Mouse (Mus musculus): Measurements from ENCODE around the gene Kpna3. TPM values are rescaled to one million over a fixed set of nuclear protein-coding genes. Genes with fewer than 3 reads are reported as not detected.

The Kpna3 gene
- total and polyA plus RNA-seq, 2 experiments = 5.1 to 24.7 TPM

DNA sequence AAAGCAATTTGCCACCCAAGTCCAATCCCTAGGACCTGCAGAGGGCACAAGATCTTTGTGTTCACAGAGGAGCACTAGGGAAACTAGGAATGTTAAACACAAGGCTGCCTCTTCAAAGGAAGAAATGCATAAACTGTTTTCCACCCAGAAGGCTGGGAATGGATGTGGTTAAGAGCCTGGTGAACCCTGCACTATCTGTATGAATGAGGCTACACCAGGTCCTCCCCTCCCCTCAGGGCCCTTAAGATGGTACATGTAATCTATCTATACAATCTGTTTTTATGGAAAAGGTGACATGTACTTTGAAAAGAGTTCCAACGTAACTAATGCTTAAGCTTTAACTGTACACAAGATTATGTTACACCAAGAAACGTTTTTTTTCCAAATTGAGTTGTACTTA, 29.7 kb downstream of the Kpna3 start:
- Histone ChIP-seq H3K79me2 (ENCODE audit: control insufficient read depth, insufficient read depth, low read length) (no peaks in the 10 kb centered on the region; the same call in 1 of the 2 replicates), H3K9ac (ENCODE audit: low read depth, low read length) (no peak overlapping the region), H3K27me3 (ENCODE audit: control insufficient read depth, insufficient read depth, low read length) (no peaks in the 10 kb centered on the region), H3K36me3 (ENCODE audit: control insufficient read depth, insufficient read depth, low read length) (no peaks in the 10 kb centered on the region), H3K27ac (replicated peaks; ENCODE audit: insufficient read depth, low read depth, low read length) (no peak overlapping the region), H3K4me1 (ENCODE audit: control insufficient read depth, insufficient read depth, low read length) (peaks cover 2% of the 10 kb centered on the region), H3K4me3 (ENCODE audit: insufficient read depth, low read depth, low read length) (no peak overlapping the region)
- WGBS = 74% methylated on average over 2 of the region's 2 CpGs
- DNase-seq (ENCODE audit: extremely low read depth, low read depth, low spot score) = no peak
- no peak for TF ChIP-seq POLR2A (IDR thresholded peaks at IDR 0.05; ENCODE audit: extremely low read depth, insufficient read depth, low read length)
- no peak for TF ChIP-seq CTCF (IDR thresholded peaks at IDR 0.05; ENCODE audit: low read depth, low read length)

- TF ChIP-seq POLR2A (IDR thresholded peaks at IDR 0.05; ENCODE audit: extremely low read depth, insufficient read depth, low read length) (no peak), CTCF (IDR thresholded peaks at IDR 0.05; ENCODE audit: low read depth, low read length) (no peak)
- Histone ChIP-seq H3K4me1 (ENCODE audit: control insufficient read depth, insufficient read depth, low read length) (no peaks in the 10 kb centered on the region; the same call in 1 of the 2 replicates), H3K4me3 (ENCODE audit: insufficient read depth, low read depth, low read length) (no peak overlapping the region), H3K9ac (ENCODE audit: low read depth, low read length) (no peak overlapping the region), H3K79me2 (ENCODE audit: control insufficient read depth, insufficient read depth, low read length) (no peaks in the 10 kb centered on the region; the same call in 1 of the 2 replicates), H3K36me3 (ENCODE audit: control insufficient read depth, insufficient read depth, low read length) (peaks cover 2% of the 10 kb centered on the region; the same call in 1 of the 2 replicates), H3K27me3 (ENCODE audit: control insufficient read depth, insufficient read depth, low read length) (no peaks in the 10 kb centered on the region), H3K27ac (replicated peaks; ENCODE audit: insufficient read depth, low read depth, low read length) (no peak overlapping the region)
- no peak for DNase-seq (ENCODE audit: extremely low read depth, low read depth, low spot score)
- 97% methylated on average over 3 of the region's 3 CpGs for WGBS
Measured at GRCm38 (mm10) chr14:61407055-61407454, 32.6 kb downstream of the Kpna3 start.

- peaks cover 8% of the 10 kb centered on the region for H3K36me3 ChIP-seq (ENCODE audit: control insufficient read depth, insufficient read depth, low read length)
- H3K27me3 ChIP-seq (ENCODE audit: control insufficient read depth, insufficient read depth, low read length) = no peaks in the 10 kb centered on the region
- no peak overlapping the region for H3K27ac ChIP-seq (replicated peaks; ENCODE audit: insufficient read depth, low read depth, low read length)
- DNase-seq (ENCODE audit: extremely low read depth, low read depth, low spot score) = no peak
- H3K9ac ChIP-seq (ENCODE audit: low read depth, low read length) = no peak overlapping the region
- no peaks in the 10 kb centered on the region; the same call in 1 of the 2 replicates for H3K4me1 ChIP-seq (ENCODE audit: control insufficient read depth, insufficient read depth, low read length)
- no peaks in the 10 kb centered on the region; the same call in 1 of the 2 replicates for H3K79me2 ChIP-seq (ENCODE audit: control insufficient read depth, insufficient read depth, low read length)
- TF ChIP-seq CTCF (IDR thresholded peaks at IDR 0.05; ENCODE audit: low read depth, low read length) (no peak), POLR2A (IDR thresholded peaks at IDR 0.05; ENCODE audit: extremely low read depth, insufficient read depth, low read length) (no peak)
- no peak overlapping the region for H3K4me3 ChIP-seq (ENCODE audit: insufficient read depth, low read depth, low read length)
Measured at GRCm38 (mm10) chr14:61405761-61406160, 33.9 kb downstream of the Kpna3 start.

DNA sequence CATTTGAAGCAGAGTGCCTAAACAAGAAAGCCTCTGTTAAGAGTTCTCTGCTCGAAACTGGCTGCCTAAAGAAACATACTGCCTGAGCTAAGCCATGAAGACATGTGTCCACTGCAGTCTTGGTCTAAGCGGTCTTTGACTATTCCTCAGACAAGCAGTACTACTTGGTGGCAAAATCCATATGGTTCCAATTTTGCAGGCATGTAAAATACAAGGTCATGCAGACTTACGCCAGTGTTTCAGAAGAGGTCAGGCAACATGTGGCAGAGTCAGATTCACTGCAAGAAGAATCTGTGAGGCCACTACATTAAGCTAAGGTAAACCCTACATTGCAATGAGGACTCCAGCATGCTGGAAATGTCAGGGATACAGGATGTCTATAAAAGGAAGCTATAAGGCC, 34.7 kb downstream of the Kpna3 start:
- Histone ChIP-seq H3K79me2 (ENCODE audit: control insufficient read depth, insufficient read depth, low read length) (no peaks in the 10 kb centered on the region; the same call in 1 of the 2 replicates), H3K9ac (ENCODE audit: low read depth, low read length) (no peak overlapping the region), H3K4me3 (ENCODE audit: insufficient read depth, low read depth, low read length) (no peak overlapping the region), H3K27me3 (ENCODE audit: control insufficient read depth, insufficient read depth, low read length) (no peaks in the 10 kb centered on the region), H3K27ac (replicated peaks; ENCODE audit: insufficient read depth, low read depth, low read length) (no peak overlapping the region), H3K4me1 (ENCODE audit: control insufficient read depth, insufficient read depth, low read length) (no peaks in the 10 kb centered on the region; the same call in 1 of the 2 replicates), H3K36me3 (ENCODE audit: control insufficient read depth, insufficient read depth, low read length) (peaks cover 11% of the 10 kb centered on the region)
- TF ChIP-seq POLR2A (IDR thresholded peaks at IDR 0.05; ENCODE audit: extremely low read depth, insufficient read depth, low read length) (no peak), CTCF (IDR thresholded peaks at IDR 0.05; ENCODE audit: low read depth, low read length) (no peak)
- DNase-seq (ENCODE audit: extremely low read depth, low read depth, low spot score) = no peak
- WGBS = 98% methylated on average over 3 of the region's 3 CpGs

DNA sequence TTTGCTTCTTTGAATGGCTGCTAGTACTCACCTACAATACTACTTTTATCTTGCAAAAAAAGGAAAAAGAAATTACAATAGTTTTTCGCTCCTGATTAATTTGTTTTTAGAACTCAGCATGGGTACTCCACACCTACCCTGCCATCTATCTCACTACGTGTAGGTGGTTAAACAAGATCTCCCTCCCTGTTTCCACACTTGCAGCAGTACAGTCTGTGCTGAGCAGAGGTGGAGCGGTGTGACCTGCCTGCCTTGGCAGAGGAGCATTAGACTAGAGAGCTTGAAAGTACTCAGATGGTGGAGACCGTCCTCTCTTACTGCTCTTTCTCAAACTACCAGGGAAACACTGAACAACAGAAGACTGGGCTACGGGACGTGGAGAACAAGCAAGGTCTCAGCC, 44.9 kb downstream of the Kpna3 start:
- WGBS = 92% methylated on average over 6 of the region's 6 CpGs
- no peak for TF ChIP-seq CTCF (IDR thresholded peaks at IDR 0.05; ENCODE audit: low read depth, low read length)
- TF ChIP-seq POLR2A (IDR thresholded peaks at IDR 0.05; ENCODE audit: extremely low read depth, insufficient read depth, low read length) = no peak
- Histone ChIP-seq H3K9ac (ENCODE audit: low read depth, low read length) (no peak overlapping the region), H3K36me3 (ENCODE audit: control insufficient read depth, insufficient read depth, low read length) (peaks cover 4% of the 10 kb centered on the region; the same call in 1 of the 2 replicates), H3K27me3 (ENCODE audit: control insufficient read depth, insufficient read depth, low read length) (no peaks in the 10 kb centered on the region), H3K79me2 (ENCODE audit: control insufficient read depth, insufficient read depth, low read length) (no peaks in the 10 kb centered on the region; the same call in 1 of the 2 replicates), H3K27ac (replicated peaks; ENCODE audit: insufficient read depth, low read depth, low read length) (no peak overlapping the region), H3K4me1 (ENCODE audit: control insufficient read depth, insufficient read depth, low read length) (no peaks in the 10 kb centered on the region), H3K4me3 (ENCODE audit: insufficient read depth, low read depth, low read length) (no peak overlapping the region)
- DNase-seq (ENCODE audit: extremely low read depth, low read depth, low spot score) = no peak

- Histone ChIP-seq H3K4me1 (ENCODE audit: control insufficient read depth, insufficient read depth, low read length) (no peaks in the 10 kb centered on the region), H3K36me3 (ENCODE audit: control insufficient read depth, insufficient read depth, low read length) (peaks cover 12% of the 10 kb centered on the region; the same call in 1 of the 2 replicates), H3K4me3 (ENCODE audit: insufficient read depth, low read depth, low read length) (no peak overlapping the region), H3K27me3 (ENCODE audit: control insufficient read depth, insufficient read depth, low read length) (no peaks in the 10 kb centered on the region), H3K79me2 (ENCODE audit: control insufficient read depth, insufficient read depth, low read length) (no peaks in the 10 kb centered on the region; the same call in 1 of the 2 replicates), H3K27ac (replicated peaks; ENCODE audit: insufficient read depth, low read depth, low read length) (no peak overlapping the region), H3K9ac (ENCODE audit: low read depth, low read length) (no peak overlapping the region)
- TF ChIP-seq POLR2A (IDR thresholded peaks at IDR 0.05; ENCODE audit: extremely low read depth, insufficient read depth, low read length) (no peak), CTCF (IDR thresholded peaks at IDR 0.05; ENCODE audit: low read depth, low read length) (no peak)
- peak; percentile 76 for DNase-seq (ENCODE audit: extremely low read depth, low read depth, low spot score)
- WGBS = 28% methylated on average over 3 of the region's 3 CpGs
Measured at GRCm38 (mm10) chr14:61390586-61390985, 49.1 kb downstream of the Kpna3 start.

Data from liver, adult 2 months (tissue).